Mouse (Mus musculus): ENCODE measurements at regions not wholly inside any gene's neighbourhood (a gene's known extent, or its start where the extent isn't known, plus 50 kb on each side); places are given as distances from the start of the nearest gene placed in this dataset.

- TF ChIP-seq CTCF (conservative IDR thresholded peaks at IDR 0.05; ENCODE audit: insufficient read depth, insufficient read length, low read depth, low read length) (no peak), POLR2A (IDR thresholded peaks at IDR 0.05; ENCODE audit: low read depth, low read length) (no peak)
Observed at GRCm38 (mm10) chr15:36412016-36412415, 595.6 kb downstream of the Zfp706 start.

Measured in kidney, adult 2 months (tissue).